Mouse (Mus musculus) forebrain, embryonic 12.5 days (tissue): Measurements from ENCODE around the gene Hacd2. TPM values are rescaled to one million over a fixed set of nuclear protein-coding genes. Genes with fewer than 3 reads are reported as not detected.

Source experiments
- ATAC-seq: fragments of 200-750 bp; cut with Nextera tagmentation; 2 replicates; pipeline ENCODE4 v1.8.0; 2017; ENCODE audit warnings: moderate TSS enrichment; ENCODE audit not compliant: low FRiP score
- H3K27ac ChIP-seq: fragments of 300-500 bp; sonication (generic); 2 replicates; pipeline ENCODE4 v1.5.1; 2016; ENCODE audit warnings: mild to moderate bottlenecking
- H3K27me3 ChIP-seq: fragments of 300-500 bp; sonication (generic); 2 replicates; pipeline ENCODE4 v1.6.1; 2016; ENCODE audit warnings: mild to moderate bottlenecking
- H3K36me3 ChIP-seq: fragments of 300-500 bp; sonication (generic); replicated peaks from 2 replicates; pipeline ENCODE4 v1.6.1; 2016; ENCODE audit warnings: mild to moderate bottlenecking
- H3K4me1 ChIP-seq: fragments of 300-500 bp; sonication (generic); 2 replicates; pipeline ENCODE4 v1.6.1; 2016
- H3K4me2 ChIP-seq: fragments of 300-500 bp; sonication (generic); 2 replicates; pipeline ENCODE4 v1.6.1; 2016; ENCODE audit warnings: mild to moderate bottlenecking, moderate library complexity
- H3K4me3 ChIP-seq: fragments of 300-500 bp; sonication (generic); replicated peaks from 2 replicates; pipeline ENCODE4 v1.5.1; 2016; ENCODE audit warnings: mild to moderate bottlenecking
- H3K9ac ChIP-seq: fragments of 300-500 bp; sonication (generic); 2 replicates; pipeline ENCODE4 v1.6.1; 2016; ENCODE audit warnings: mild to moderate bottlenecking
- H3K9me3 ChIP-seq: fragments of 300-500 bp; sonication (generic); 2 replicates; pipeline ENCODE4 v1.6.1; 2016
- WGBS: fragments of 180-500 bp; shearing (Covaris S2); methylation state at CpG from one replicate; pipeline ENCODE4 v1.1.7; 2016; 5-methylcytosine and 5-hydroxymethylcytosine counted together
- polyA plus RNA-seq: library from polyadenylated mRNA; unstranded; fragments of >200 nt; fragmentation: Nextera tagmentation; extraction: Ambion mirVana; gene quantifications from 2 replicates; pipeline ENCODE4 v1.2.1, GENCODE M21; 2016

Hacd2 gene
- polyA plus RNA-seq, 1 experiment from 2014 or later, result 44.0 TPM

DNA sequence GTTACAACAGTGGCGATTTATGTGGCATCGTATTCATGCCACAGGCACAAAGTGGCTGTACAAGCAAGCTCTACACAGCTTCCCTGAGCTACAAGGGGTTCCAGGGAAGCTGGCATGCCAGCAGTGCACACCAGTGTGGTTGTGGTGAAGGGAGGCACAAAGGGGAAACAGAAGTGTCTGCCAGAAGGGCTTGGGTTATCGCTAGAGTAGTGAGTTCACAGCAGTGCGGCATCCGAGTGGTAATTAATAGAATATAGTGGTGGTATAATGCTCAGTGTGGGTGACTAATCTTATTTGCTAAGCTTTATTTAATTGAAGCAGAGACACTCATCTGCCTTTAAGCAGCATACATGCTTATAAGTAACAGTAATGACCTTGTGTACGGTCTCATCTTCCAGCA, 43.5 kb downstream of the Hacd2 start:
- H3K4me2 ChIP-seq, result no peak overlapping the region

GRCm38 (mm10) chr16:35067095-35067494, 44.9 kb downstream of the Hacd2 start:
- no peaks in the 10 kb centered on the region for H3K9me3 ChIP-seq
- 43% methylated on average over 8 of the region's 8 CpGs for WGBS
- no peak overlapping the region for H3K27ac ChIP-seq
- H3K9ac ChIP-seq, result no peak overlapping the region
- no peak overlapping the region for H3K4me3 ChIP-seq
- no peak for ATAC-seq
- no peaks in the 10 kb centered on the region for H3K27me3 ChIP-seq
- no peak overlapping the region for H3K4me2 ChIP-seq
- peaks cover 4% of the 10 kb centered on the region; the same call in 1 of the 2 replicates for H3K36me3 ChIP-seq
- peaks cover 9% of the 10 kb centered on the region for H3K4me1 ChIP-seq

More for the DNA sequence above, 43.5 kb downstream of the Hacd2 start:
- Histone ChIP-seq H3K36me3 (peaks cover 5% of the 10 kb centered on the region; the same call in 1 of the 2 replicates), H3K4me1 (peaks cover 9% of the 10 kb centered on the region), H3K4me3 (no peak overlapping the region), H3K27me3 (no peaks in the 10 kb centered on the region), H3K9ac (no peak overlapping the region), H3K27ac (no peak overlapping the region), H3K9me3 (no peaks in the 10 kb centered on the region)
- no peak for ATAC-seq
- WGBS, result 69% methylated on average over 6 of the region's 6 CpGs

- H3K4me3 ChIP-seq, result no peak overlapping the region
- H3K36me3 ChIP-seq, result no peaks in the 10 kb centered on the region
- H3K27me3 ChIP-seq, result no peaks in the 10 kb centered on the region
- ATAC-seq, result no peak
- H3K9me3 ChIP-seq, result no peaks in the 10 kb centered on the region
- H3K27ac ChIP-seq, result no peak overlapping the region
- peaks cover 9% of the 10 kb centered on the region for H3K4me1 ChIP-seq
- no peak overlapping the region for H3K9ac ChIP-seq
- H3K4me2 ChIP-seq, result no peak overlapping the region
- WGBS, result 90% methylated on average over 3 of the region's 3 CpGs
These were observed 45.4 kb downstream of the Hacd2 start for GRCm38 (mm10) chr16:35067631-35068030.

GRCm38 (mm10) chr16:35068886-35069285, 46.7 kb downstream of the Hacd2 start:
- no peak for ATAC-seq
- 87% methylated on average over 4 of the region's 4 CpGs for WGBS

GRCm38 (mm10) chr16:35074436-35074835, 52.2 kb downstream of the Hacd2 start:
- Histone ChIP-seq H3K9ac (no peak overlapping the region), H3K4me3 (no peak overlapping the region), H3K27ac (no peak overlapping the region), H3K9me3 (no peaks in the 10 kb centered on the region), H3K36me3 (peaks cover 3% of the 10 kb centered on the region; the same call in 1 of the 2 replicates), H3K27me3 (no peaks in the 10 kb centered on the region), H3K4me1 (no peaks in the 10 kb centered on the region), H3K4me2 (no peak overlapping the region)
- ATAC-seq, result no peak

More at GRCm38 (mm10) chr16:35068886-35069285, 46.7 kb downstream of the Hacd2 start:
- Histone ChIP-seq H3K36me3 (no peaks in the 10 kb centered on the region), H3K4me2 (no peak overlapping the region), H3K9ac (no peak overlapping the region), H3K4me3 (no peak overlapping the region), H3K27ac (no peak overlapping the region), H3K4me1 (peaks cover 9% of the 10 kb centered on the region), H3K9me3 (no peaks in the 10 kb centered on the region), H3K27me3 (no peaks in the 10 kb centered on the region)

- no peak for ATAC-seq
- Histone ChIP-seq H3K4me1 (no peaks in the 10 kb centered on the region), H3K9me3 (no peaks in the 10 kb centered on the region), H3K36me3 (peaks cover 3% of the 10 kb centered on the region; the same call in 1 of the 2 replicates), H3K9ac (no peak overlapping the region), H3K4me2 (no peak overlapping the region), H3K27me3 (no peaks in the 10 kb centered on the region), H3K27ac (no peak overlapping the region), H3K4me3 (no peak overlapping the region)
- 90% methylated on average over 3 of the region's 3 CpGs for WGBS
These were observed 53.4 kb downstream of the Hacd2 start for GRCm38 (mm10) chr16:35075643-35076042.

GRCm38 (mm10) chr16:35093500-35093899, 71.3 kb downstream of the Hacd2 start:
- Histone ChIP-seq H3K36me3 (no peaks in the 10 kb centered on the region), H3K4me3 (no peak overlapping the region), H3K4me1 (no peaks in the 10 kb centered on the region), H3K9ac (no peak overlapping the region), H3K27ac (no peak overlapping the region), H3K9me3 (no peaks in the 10 kb centered on the region), H3K4me2 (no peak overlapping the region), H3K27me3 (no peaks in the 10 kb centered on the region)
- ATAC-seq, result no peak

DNA sequence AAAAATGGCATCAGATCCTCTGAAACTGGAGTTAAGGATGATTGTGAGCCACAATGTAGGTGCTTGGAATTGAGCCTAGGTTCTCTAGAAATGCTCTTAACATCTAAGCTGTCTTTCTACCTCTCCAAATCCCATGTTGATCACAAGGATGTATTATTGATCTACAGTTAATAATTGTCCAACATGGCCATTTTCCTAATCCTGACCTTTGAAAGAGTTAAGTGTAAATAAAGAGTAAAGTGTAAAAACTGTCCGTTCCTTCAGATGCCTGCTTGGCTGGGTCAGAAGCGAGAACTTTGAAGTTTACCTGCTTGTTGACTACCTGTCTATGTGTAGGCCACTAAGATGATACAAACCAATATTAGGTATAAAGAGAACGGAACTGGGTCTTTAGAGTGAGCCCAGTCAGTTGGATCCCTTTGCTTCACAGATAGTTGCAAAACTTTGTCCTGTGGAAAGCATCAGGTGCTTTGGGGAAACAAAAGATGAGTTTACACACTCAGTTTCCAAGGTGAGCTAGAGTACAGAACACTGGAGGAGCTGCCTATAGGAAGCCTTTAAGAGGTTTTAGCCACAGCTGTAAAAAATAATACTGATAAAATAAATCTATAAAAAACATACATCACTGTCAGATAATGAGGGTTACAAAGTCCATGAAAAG, 75.8 kb downstream of the Hacd2 start:
- H3K27me3 ChIP-seq, result no peaks in the 10 kb centered on the region

DNA sequence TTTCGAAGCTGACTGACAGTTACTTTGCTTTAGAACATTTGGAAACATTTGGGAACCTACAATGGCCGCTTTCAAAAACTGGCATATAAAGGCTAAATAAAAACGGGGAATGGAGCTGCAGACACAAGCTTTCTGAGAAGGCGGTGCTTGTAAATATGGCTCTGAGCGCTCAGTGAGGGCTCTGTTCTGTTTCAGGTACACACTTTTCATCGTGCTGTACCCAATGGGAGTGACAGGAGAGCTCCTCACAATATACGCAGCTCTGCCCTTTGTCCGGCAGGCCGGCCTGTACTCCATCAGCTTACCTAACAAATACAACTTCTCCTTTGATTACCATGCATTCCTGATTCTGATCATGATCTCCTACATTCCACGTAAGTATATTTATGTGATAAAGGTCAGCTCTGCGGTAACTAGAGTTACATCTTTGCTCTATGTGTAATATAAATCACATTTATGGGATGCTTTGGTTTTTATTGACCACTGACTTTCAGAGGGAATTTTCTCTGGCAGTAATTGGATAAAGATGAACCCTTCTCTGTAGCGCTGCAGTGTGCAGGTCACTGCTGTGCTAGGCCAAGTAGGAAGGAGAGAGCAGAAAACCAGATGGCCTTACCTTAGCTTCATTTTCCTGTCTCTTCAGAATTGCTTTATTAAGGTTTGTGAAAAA, 79.7 kb downstream of the Hacd2 start:
- Histone ChIP-seq H3K36me3 (peaks cover 15% of the 10 kb centered on the region), H3K9me3 (no peaks in the 10 kb centered on the region), H3K27ac (no peak overlapping the region), H3K4me1 (no peaks in the 10 kb centered on the region), H3K27me3 (no peaks in the 10 kb centered on the region), H3K9ac (no peak overlapping the region), H3K4me2 (no peak overlapping the region), H3K4me3 (no peak overlapping the region)
- no peak for ATAC-seq
- WGBS, result 81% methylated on average over 12 of the region's 12 CpGs

More for the DNA sequence above, 75.8 kb downstream of the Hacd2 start:
- H3K27ac ChIP-seq, result no peak overlapping the region
- no peak overlapping the region for H3K4me2 ChIP-seq
- H3K9ac ChIP-seq, result no peak overlapping the region
- H3K4me1 ChIP-seq, result no peaks in the 10 kb centered on the region
- no peak overlapping the region for H3K4me3 ChIP-seq
- 95% methylated on average over 3 of the region's 3 CpGs for WGBS
- H3K36me3 ChIP-seq, result peaks cover 5% of the 10 kb centered on the region; the same call in 1 of the 2 replicates
- H3K9me3 ChIP-seq, result no peaks in the 10 kb centered on the region
- no peak for ATAC-seq

- WGBS, result 83% methylated on average over 7 of the region's 7 CpGs
- no peaks in the 10 kb centered on the region for H3K4me1 ChIP-seq
- peaks cover 20% of the 10 kb centered on the region for H3K36me3 ChIP-seq
- H3K27me3 ChIP-seq, result no peaks in the 10 kb centered on the region
- ATAC-seq, result no peak
- no peak overlapping the region for H3K4me2 ChIP-seq
- no peak overlapping the region for H3K27ac ChIP-seq
- H3K9me3 ChIP-seq, result no peaks in the 10 kb centered on the region
- H3K4me3 ChIP-seq, result no peak overlapping the region
- no peak overlapping the region for H3K9ac ChIP-seq
These were observed 80.8 kb downstream of the Hacd2 start for GRCm38 (mm10) chr16:35102866-35103620.

GRCm38 (mm10) chr16:35107985-35108384, 85.8 kb downstream of the Hacd2 start:
- Histone ChIP-seq H3K4me3 (no peak overlapping the region), H3K4me1 (peaks cover 8% of the 10 kb centered on the region), H3K9ac (no peak overlapping the region), H3K27ac (no peak overlapping the region), H3K9me3 (no peaks in the 10 kb centered on the region), H3K4me2 (no peak overlapping the region), H3K36me3 (peaks cover 16% of the 10 kb centered on the region; the same call in 1 of the 2 replicates), H3K27me3 (no peaks in the 10 kb centered on the region)
- WGBS, result 77% methylated on average over 6 of the region's 6 CpGs
- ATAC-seq, result no peak

- ATAC-seq, result no peak
- Histone ChIP-seq H3K9me3 (no peaks in the 10 kb centered on the region), H3K4me3 (no peak overlapping the region), H3K27ac (no peak overlapping the region), H3K27me3 (no peaks in the 10 kb centered on the region), H3K9ac (no peak overlapping the region), H3K4me1 (peaks cover 8% of the 10 kb centered on the region), H3K36me3 (peaks cover 12% of the 10 kb centered on the region; the same call in 1 of the 2 replicates), H3K4me2 (no peak overlapping the region)
- 62% methylated on average over 8 of the region's 8 CpGs for WGBS
These were observed 86.9 kb downstream of the Hacd2 start for GRCm38 (mm10) chr16:35109156-35109555.
